Mouse (Mus musculus) liver, embryonic 14 days (tissue): Measurements from ENCODE around the gene Prdx1. TPM values are rescaled to one million over a fixed set of nuclear protein-coding genes. Genes with fewer than 3 reads are reported as not detected.

Experiments used
- polyA plus RNA-seq: library from polyadenylated mRNA; depleted of rRNA; stranded (reverse); fragments of >200 nt; gene quantifications from 2 replicates; pipeline ENCODE4 v1.2.3, GENCODE M21; 2012; rRNA removed

The Prdx1 gene
- polyA plus RNA-seq: 252 and 271 TPM in 2 replicates

GRCm38 (mm10) chr4:116685402-116686061 is at the start of gene Prdx1:
TSS of gene Prdx1 (plus strand) at chr4:116685544.

GRCm38 (mm10) chr4:116650924-116651796 is 34.2 kb upstream of the Prdx1 start, which contains the start of gene Akr1a1:
TSS of gene Akr1a1 (minus strand) at chr4:116651680.

GRCm38 (mm10) chr4:116708201-116708764 is 22.9 kb downstream of the Prdx1 start, which contains the start of the genes Mmachc and Ccdc163:
TSS of gene Mmachc (minus strand) at chr4:116708406.
TSS of gene Ccdc163 (plus strand) at chr4:116708509.

GRCm38 (mm10) chr4:116720343-116721097 is 35.2 kb downstream of the Prdx1 start, which contains the start of gene Tesk2:
TSS of gene Tesk2 (plus strand) at chr4:116720948.

Other genes with a start within 250 kb of the Prdx1 start
- gene Mast2, start 221.4 kb upstream of the Prdx1 start, polyA plus RNA-seq: 9.0 and 11.0 TPM in 2 replicates
- gene Ipp, start 178.0 kb upstream of the Prdx1 start, polyA plus RNA-seq: 6.4 and 7.2 TPM in 2 replicates
- 8.2 and 10.0 TPM in 2 replicates for gene Tmem69, start 129.6 kb upstream of the Prdx1 start, polyA plus RNA-seq
- gene Gpbp1l1, start 127.9 kb upstream of the Prdx1 start, polyA plus RNA-seq: 13.9 and 17.9 TPM in 2 replicates
- 1.3 and 1.8 TPM in 2 replicates for gene Ccdc17, start 88.9 kb upstream of the Prdx1 start, polyA plus RNA-seq
- 52.2 and 53.4 TPM in 2 replicates for gene Nasp, start 57.6 kb upstream of the Prdx1 start, polyA plus RNA-seq
- gene Akr1a1, start 33.9 kb upstream of the Prdx1 start, polyA plus RNA-seq: 182 and 209 TPM in 2 replicates
- 7.7 and 8.4 TPM in 2 replicates for gene Mmachc, start 22.9 kb downstream of the Prdx1 start, polyA plus RNA-seq
- 14.5 and 17.2 TPM in 2 replicates for gene Ccdc163, start 23.0 kb downstream of the Prdx1 start, polyA plus RNA-seq
- gene Tesk2, start 35.4 kb downstream of the Prdx1 start, polyA plus RNA-seq: 1.6 and 1.7 TPM in 2 replicates
- 13.7 and 15.7 TPM in 2 replicates for gene Toe1, start 122.1 kb downstream of the Prdx1 start, polyA plus RNA-seq
- gene Mutyh, start 122.2 kb downstream of the Prdx1 start, polyA plus RNA-seq: 3.1 and 3.7 TPM in 2 replicates
- gene Hpdl, start 136.2 kb downstream of the Prdx1 start, polyA plus RNA-seq: 0.15 and 0.16 TPM in 2 replicates
- gene Zswim5, start 191.8 kb downstream of the Prdx1 start, polyA plus RNA-seq: 0.03 TPM in 2 replicates